Mouse (Mus musculus) heart, embryonic 12.5 days (tissue): ENCODE measurements around the gene Wiz. TPM values are rescaled to one million over a fixed set of nuclear protein-coding genes. Genes with fewer than 3 reads are reported as not detected.
A peak's percentile ranks its signal among the peaks of the same experiment; 100 is the strongest.

Source experiments
- ATAC-seq: fragments of 200-750 bp; cut with Nextera tagmentation; 2 replicates; pipeline ENCODE4 v1.8.0; 2017; ENCODE audit warnings: moderate TSS enrichment, moderate library complexity; ENCODE audit not compliant: insufficient number of reproducible peaks, low FRiP score
- H3K27ac ChIP-seq: fragments of 300-500 bp; sonication (generic); 2 replicates; pipeline ENCODE4 v1.5.1; 2016; ENCODE audit warnings: mild to moderate bottlenecking, moderate library complexity; ENCODE audit not compliant: poor library complexity, severe bottlenecking
- H3K27me3 ChIP-seq: fragments of 300-500 bp; sonication (generic); replicated peaks from 2 replicates; pipeline ENCODE4 v1.6.1; 2016; ENCODE audit warnings: mild to moderate bottlenecking, moderate library complexity
- H3K36me3 ChIP-seq: fragments of 300-500 bp; sonication (generic); 2 replicates; pipeline ENCODE4 v1.6.1; 2016; ENCODE audit warnings: mild to moderate bottlenecking, moderate library complexity
- H3K4me1 ChIP-seq: fragments of 300-500 bp; sonication (generic); replicated peaks from 2 replicates; pipeline ENCODE4 v1.6.1; 2016; ENCODE audit warnings: mild to moderate bottlenecking
- H3K4me2 ChIP-seq: fragments of 300-500 bp; sonication (generic); 2 replicates; pipeline ENCODE4 v1.6.1; 2016; ENCODE audit warnings: mild to moderate bottlenecking, moderate library complexity
- H3K4me3 ChIP-seq: fragments of 300-500 bp; sonication (generic); 2 replicates; pipeline ENCODE4 v1.5.1; 2016; ENCODE audit warnings: mild to moderate bottlenecking
- H3K9ac ChIP-seq: fragments of 300-500 bp; sonication (generic); 2 replicates; pipeline ENCODE4 v1.6.1; 2016; ENCODE audit warnings: mild to moderate bottlenecking, moderate library complexity
- H3K9me3 ChIP-seq: fragments of 300-500 bp; sonication (generic); replicated peaks from 2 replicates; pipeline ENCODE4 v1.6.1; 2016; ENCODE audit warnings: mild to moderate bottlenecking, moderate library complexity
- WGBS: fragments of 180-500 bp; shearing (Covaris S2); methylation state at CpG from one replicate; pipeline ENCODE4 v1.1.7; 2016; 5-methylcytosine and 5-hydroxymethylcytosine counted together
- polyA plus RNA-seq: library from polyadenylated mRNA; unstranded; fragments of >200 nt; fragmentation: Nextera tagmentation; extraction: Ambion mirVana; gene quantifications from 2 replicates; pipeline ENCODE4 v1.2.1, GENCODE M21; 2016

The Wiz gene
- polyA plus RNA-seq, 1 experiment from 2014 or later = 23.7 TPM

- ATAC-seq = no peak
- H3K4me2 ChIP-seq = no peak overlapping the region
- H3K9me3 ChIP-seq = no peaks in the 10 kb centered on the region
- no peak overlapping the region for H3K9ac ChIP-seq
- peaks cover 18% of the 10 kb centered on the region for H3K4me1 ChIP-seq
- peaks cover 94% of the 10 kb centered on the region for H3K36me3 ChIP-seq
- no peak overlapping the region for H3K27ac ChIP-seq
- H3K27me3 ChIP-seq = no peaks in the 10 kb centered on the region
- WGBS = 95% methylated on average over 7 of the region's 7 CpGs
- H3K4me3 ChIP-seq = no peak overlapping the region
These were observed 30.9 kb downstream of the Wiz start for GRCm38 (mm10) chr17:32358192-32358942.

DNA sequence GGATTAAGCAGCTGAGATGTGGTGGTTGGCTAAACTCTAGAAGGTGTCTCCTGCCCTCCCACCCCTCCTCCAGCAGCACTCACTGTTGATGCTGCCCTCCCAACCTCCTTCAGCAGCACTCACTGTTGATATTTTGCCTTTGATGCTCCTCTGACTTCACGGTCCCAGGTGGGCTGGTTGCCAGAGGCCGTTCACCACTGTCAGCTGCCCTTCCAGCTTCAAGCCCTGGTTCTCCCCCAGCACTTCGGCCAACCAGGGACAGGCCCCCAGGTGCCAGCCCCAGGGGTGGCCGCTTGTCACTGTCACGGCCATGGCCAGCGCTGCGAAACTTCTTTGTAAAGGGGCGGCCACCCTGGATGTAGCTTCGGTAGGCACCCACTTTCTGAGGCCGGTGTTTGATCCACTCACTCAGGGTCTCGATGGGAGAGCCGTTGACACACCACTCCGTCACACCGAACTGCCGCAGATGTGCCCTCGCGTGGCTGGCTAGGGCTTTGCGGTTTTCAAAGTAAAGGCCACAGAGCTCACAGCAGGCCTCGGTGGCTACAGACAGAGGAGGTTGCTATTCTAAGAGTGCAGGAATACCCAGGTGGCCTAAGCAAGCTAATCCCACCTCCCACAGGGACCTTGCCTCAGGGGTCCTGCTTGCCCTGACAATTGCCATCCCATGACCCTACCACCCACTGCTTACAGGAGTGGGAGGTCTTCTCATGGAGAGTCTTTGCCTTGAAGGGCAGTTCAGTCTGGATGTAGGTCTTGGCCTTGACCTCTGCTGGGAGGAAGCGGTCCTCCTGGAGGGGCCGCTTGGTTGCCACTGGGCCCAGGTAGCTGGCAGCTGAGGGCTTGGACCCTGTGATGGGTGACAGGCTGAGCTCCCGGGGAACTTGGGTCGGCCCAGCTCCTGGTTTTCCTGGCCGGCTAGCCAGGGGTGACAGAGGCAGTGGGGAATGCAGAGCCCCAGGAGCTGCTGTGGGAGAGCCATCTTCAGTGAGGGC is 32.2 kb downstream of the Wiz start:
- peaks cover 86% of the 10 kb centered on the region for H3K36me3 ChIP-seq
- H3K4me3 ChIP-seq = no peak overlapping the region
- no peak overlapping the region for H3K9ac ChIP-seq
- H3K27ac ChIP-seq = no peak overlapping the region
- H3K9me3 ChIP-seq = no peaks in the 10 kb centered on the region
- H3K4me2 ChIP-seq = no peak overlapping the region
- ATAC-seq = no peak
- H3K4me1 ChIP-seq = peaks cover 8% of the 10 kb centered on the region; the same call in 1 of the 2 replicates
- WGBS = 85% methylated on average over 24 of the region's 24 CpGs
- H3K27me3 ChIP-seq = no peaks in the 10 kb centered on the region

- H3K27ac ChIP-seq = no peak overlapping the region
- 91% methylated on average over 9 of the region's 9 CpGs for WGBS
- no peaks in the 10 kb centered on the region for H3K27me3 ChIP-seq
- no peak for ATAC-seq
- peaks cover 78% of the 10 kb centered on the region for H3K36me3 ChIP-seq
- no peak overlapping the region for H3K4me2 ChIP-seq
- H3K9me3 ChIP-seq = no peaks in the 10 kb centered on the region
- no peak overlapping the region for H3K4me3 ChIP-seq
- H3K4me1 ChIP-seq = 0 out of 2 replicates have a peak, but pooled peaks cover 4% of the 10 kb centered on the region
- H3K9ac ChIP-seq = no peak overlapping the region
These were observed 33.0 kb downstream of the Wiz start for GRCm38 (mm10) chr17:32356281-32356680.

GRCm38 (mm10) chr17:32355031-32355430 is 34.2 kb downstream of the Wiz start:
- Histone ChIP-seq H3K4me2 (no peak overlapping the region), H3K9ac (no peak overlapping the region), H3K27ac (no peak overlapping the region), H3K27me3 (no peaks in the 10 kb centered on the region), H3K4me1 (0 out of 2 replicates have a peak, but pooled peaks cover 4% of the 10 kb centered on the region), H3K9me3 (no peaks in the 10 kb centered on the region), H3K4me3 (no peak overlapping the region), H3K36me3 (peaks cover 66% of the 10 kb centered on the region)
- ATAC-seq = no peak
- WGBS = 90% methylated on average over 6 of the region's 6 CpGs

DNA sequence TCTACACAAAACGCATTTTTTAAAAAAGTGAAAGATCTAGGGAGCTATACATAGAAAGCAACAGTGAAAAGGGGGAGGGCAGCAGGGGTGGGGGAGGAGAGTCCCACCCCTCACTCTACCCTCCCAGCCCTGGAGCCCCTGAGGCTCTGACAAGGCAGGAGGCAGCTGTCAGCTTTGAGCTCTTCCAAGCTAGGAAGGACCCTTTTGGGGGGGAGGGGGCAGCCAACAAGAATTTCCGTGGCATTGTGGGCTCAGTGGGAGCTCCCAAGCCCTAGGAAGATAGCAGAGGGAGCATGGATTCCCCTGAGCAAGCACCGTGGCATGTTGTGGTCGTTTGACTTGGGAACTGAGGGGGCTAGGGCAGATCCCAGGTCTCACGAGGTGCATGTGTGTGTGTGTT is 35.0 kb downstream of the Wiz start:
- Histone ChIP-seq H3K27ac (no peak overlapping the region), H3K36me3 (peaks cover 58% of the 10 kb centered on the region), H3K9ac (no peak overlapping the region), H3K9me3 (no peaks in the 10 kb centered on the region), H3K4me3 (no peak overlapping the region), H3K4me2 (no peak overlapping the region), H3K27me3 (no peaks in the 10 kb centered on the region), H3K4me1 (peaks cover 7% of the 10 kb centered on the region; the same call in 1 of the 2 replicates)
- no peak for ATAC-seq
- WGBS = 51% methylated on average over 5 of the region's 5 CpGs

- Histone ChIP-seq H3K4me2 (no peak overlapping the region), H3K4me1 (peaks cover 12% of the 10 kb centered on the region), H3K9me3 (no peaks in the 10 kb centered on the region), H3K27ac (no peak overlapping the region), H3K27me3 (no peaks in the 10 kb centered on the region), H3K9ac (no peak overlapping the region), H3K4me3 (no peak overlapping the region), H3K36me3 (peaks cover 52% of the 10 kb centered on the region)
- WGBS = 78% methylated on average over 4 of the region's 4 CpGs
- ATAC-seq = no peak
These were observed 35.5 kb downstream of the Wiz start for GRCm38 (mm10) chr17:32353696-32354095.

DNA sequence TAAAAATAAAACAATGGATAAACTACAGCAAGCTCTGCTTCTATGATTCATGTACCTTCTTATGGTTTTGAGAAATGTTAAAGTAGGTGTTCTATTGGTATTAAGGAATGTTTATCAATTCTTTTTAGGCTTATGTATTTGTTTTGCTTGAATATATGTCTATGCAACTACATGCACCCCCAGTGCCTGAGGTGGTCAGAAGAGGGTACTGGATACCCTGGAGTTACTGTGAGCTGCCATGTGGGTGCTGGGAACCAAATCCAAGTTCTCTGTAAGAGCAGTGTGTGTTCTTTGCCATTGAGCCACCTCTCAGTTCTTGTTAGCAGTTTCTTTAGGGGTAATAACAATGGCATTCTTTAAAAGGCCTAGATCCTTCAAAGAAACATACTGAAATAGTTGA is 37.5 kb downstream of the Wiz start:
- Histone ChIP-seq H3K9ac (no peak overlapping the region), H3K27ac (no peak overlapping the region), H3K4me2 (no peak overlapping the region), H3K4me3 (no peak overlapping the region), H3K36me3 (peaks cover 33% of the 10 kb centered on the region), H3K4me1 (peaks cover 20% of the 10 kb centered on the region), H3K9me3 (no peaks in the 10 kb centered on the region), H3K27me3 (no peaks in the 10 kb centered on the region)
- no peak for ATAC-seq

DNA sequence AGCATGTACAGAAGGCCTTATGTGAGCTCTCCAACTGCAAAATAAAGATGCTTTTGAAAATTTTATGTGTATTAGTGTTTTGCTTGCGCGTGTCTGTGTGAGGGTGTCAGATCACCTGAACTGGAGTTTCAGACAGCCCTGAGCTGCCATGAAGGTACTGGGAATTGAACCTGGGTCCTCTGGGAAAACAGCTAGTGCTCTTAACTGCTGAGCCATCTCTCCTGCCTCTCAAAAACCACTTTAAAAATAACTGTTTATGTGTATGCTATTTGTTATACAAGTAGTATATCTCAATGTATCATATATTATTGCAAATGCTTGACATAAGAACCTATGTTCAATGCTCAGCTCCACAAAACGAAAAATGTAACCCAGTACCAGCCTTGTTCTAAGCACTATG is 38.0 kb downstream of the Wiz start:
- Histone ChIP-seq H3K4me2 (peak overlapping the region; percentile 68; the same call in 1 of the 2 replicates), H3K27ac (no peak overlapping the region), H3K4me3 (no peak overlapping the region), H3K4me1 (peaks cover 20% of the 10 kb centered on the region), H3K36me3 (peaks cover 28% of the 10 kb centered on the region), H3K9me3 (no peaks in the 10 kb centered on the region), H3K9ac (no peak overlapping the region), H3K27me3 (no peaks in the 10 kb centered on the region)
- ATAC-seq = no peak
- WGBS = 79% methylated on average over 3 of the region's 3 CpGs

- Histone ChIP-seq H3K4me2 (peak within 1 kb of the TSS; percentile 71), H3K27me3 (no peaks in the 10 kb centered on the region), H3K4me3 (peak within 1 kb of the TSS; percentile 80), H3K9me3 (no peaks in the 10 kb centered on the region), H3K9ac (peak within 1 kb of the TSS; percentile 80), H3K4me1 (peaks cover 20% of the 10 kb centered on the region), H3K27ac (peak within 1 kb of the TSS; percentile 65), H3K36me3 (peaks cover 20% of the 10 kb centered on the region)
- peak; percentile 96 for ATAC-seq
- WGBS = under 1% methylated on average over 37 of the region's 37 CpGs
These were observed 38.8 kb downstream of the Wiz start, which contains the start of gene Akap8l for GRCm38 (mm10) chr17:32350382-32350983. Akap8l (minus strand) TSS chr17:32350607.

- peak; percentile 23; the same call in 1 of the 2 replicates for ATAC-seq
These were observed 39.3 kb downstream of the Wiz start for GRCm38 (mm10) chr17:32349851-32350381.

More at GRCm38 (mm10) chr17:32349851-32350381, 39.3 kb downstream of the Wiz start:
- peaks cover 18% of the 10 kb centered on the region for H3K36me3 ChIP-seq
- no peaks in the 10 kb centered on the region for H3K27me3 ChIP-seq
- under 1% methylated on average over 24 of the region's 24 CpGs for WGBS
- H3K9me3 ChIP-seq = no peaks in the 10 kb centered on the region
- H3K9ac ChIP-seq = peak overlapping the region; percentile 80
- H3K4me1 ChIP-seq = peaks cover 20% of the 10 kb centered on the region
- peak overlapping the region; percentile 71 for H3K4me2 ChIP-seq
- H3K4me3 ChIP-seq = peak overlapping the region; percentile 80
- peak overlapping the region; percentile 65 for H3K27ac ChIP-seq
